Mouse (Mus musculus) midbrain, embryonic 14.5 days (tissue): ENCODE data around the gene Galt. TPM values are rescaled to one million over a fixed set of nuclear protein-coding genes. Genes with fewer than 3 reads are reported as not detected.

Experiments
- ATAC-seq: fragments of 200-750 bp; cut with Nextera tagmentation; 2 replicates; pipeline ENCODE4 v1.8.0; 2017; ENCODE audit warnings: moderate number of reproducible peaks, moderate library complexity; ENCODE audit not compliant: low FRiP score, low TSS enrichment
- DNase-seq: peaks from one replicate; pipeline ENCODE4 v3.0.0-alpha.2; 2015
- H3K27ac ChIP-seq: fragments of 300-500 bp; sonication (generic); replicated peaks from 2 replicates; pipeline ENCODE4 v1.5.1; 2014; ENCODE audit warnings: mild to moderate bottlenecking, low read depth, low read length, moderate library complexity
- H3K27me3 ChIP-seq: fragments of 300-500 bp; sonication (generic); 2 replicates; pipeline ENCODE4 v1.6.1; 2014; ENCODE audit warnings: low read length, control low read depth, mixed read lengths; ENCODE audit not compliant: control insufficient read depth, insufficient read depth
- H3K36me3 ChIP-seq: fragments of 300-500 bp; sonication (generic); 2 replicates; pipeline ENCODE4 v1.6.1; 2014; ENCODE audit warnings: low read length, control low read depth; ENCODE audit not compliant: control insufficient read depth, insufficient read depth
- H3K4me1 ChIP-seq: fragments of 300-500 bp; sonication (generic); 2 replicates; pipeline ENCODE4 v1.6.1; 2014; ENCODE audit warnings: mild to moderate bottlenecking, antibody characterized with exemption, low read length, control low read depth; ENCODE audit not compliant: control insufficient read depth, insufficient read depth
- H3K4me2 ChIP-seq: fragments of 300-500 bp; sonication (generic); 2 replicates; pipeline ENCODE4 v1.6.1; 2014; ENCODE audit warnings: mild to moderate bottlenecking, low read length, moderate library complexity
- H3K4me3 ChIP-seq: fragments of 300-500 bp; sonication (generic); replicated peaks from 2 replicates; pipeline ENCODE4 v1.5.1; 2014; ENCODE audit warnings: low read depth, low read length
- H3K9ac ChIP-seq: fragments of 300-500 bp; sonication (generic); replicated peaks from 2 replicates; pipeline ENCODE4 v1.6.1; 2014; ENCODE audit warnings: mild to moderate bottlenecking, low read length, moderate library complexity
- H3K9me3 ChIP-seq: fragments of 300-500 bp; sonication (generic); 2 replicates; pipeline ENCODE4 v1.6.1; 2016; ENCODE audit warnings: low read length, control low read depth, mixed read lengths; ENCODE audit not compliant: control insufficient read depth
- WGBS: fragments of 180-500 bp; shearing (Covaris S2); extraction: QIAGEN DNeasy Blood & Tissue Kit; methylation state at CpG from one replicate; pipeline ENCODE4 v1.1.7; 2014; 5-methylcytosine and 5-hydroxymethylcytosine counted together
- polyA plus RNA-seq: library from polyadenylated mRNA; unstranded; fragments of >200 nt; fragmentation: Nextera tagmentation; extraction: Ambion mirVana; gene quantifications from 2 replicates; pipeline ENCODE4 v1.2.1, GENCODE M21; 2014

Gene Galt
- polyA plus RNA-seq, 1 experiment from 2014 or later: 38.8 TPM

- no peak overlapping the region for H3K27ac ChIP-seq
- peaks cover 12% of the 10 kb centered on the region for H3K36me3 ChIP-seq
- WGBS: 50% methylated on average over 8 of the region's 8 CpGs
- H3K4me2 ChIP-seq: no peak overlapping the region
- H3K27me3 ChIP-seq: peaks cover 5% of the 10 kb centered on the region; the same call in 1 of the 2 replicates
- DNase-seq: peak; percentile 87
- H3K9ac ChIP-seq: no peak overlapping the region
- peaks cover 13% of the 10 kb centered on the region; the same call in 1 of the 2 replicates for H3K4me1 ChIP-seq
- ATAC-seq: no peak; the same call in 1 of the 2 replicates
- H3K9me3 ChIP-seq: no peaks in the 10 kb centered on the region
- H3K4me3 ChIP-seq: no peak overlapping the region
Measured at GRCm38 (mm10) chr4:41737602-41738255, 17.3 kb upstream of the Galt start.

- no peak overlapping the region for H3K4me3 ChIP-seq
- peaks cover 12% of the 10 kb centered on the region for H3K36me3 ChIP-seq
- no peak overlapping the region for H3K27ac ChIP-seq
- H3K27me3 ChIP-seq: 0 out of 2 replicates have a peak, but pooled peaks cover under 1% of the 10 kb centered on the region
- no peak overlapping the region for H3K9ac ChIP-seq
- DNase-seq (no peak), ATAC-seq (no peak)
- peaks cover 13% of the 10 kb centered on the region; the same call in 1 of the 2 replicates for H3K4me1 ChIP-seq
- WGBS: 50% methylated on average over 1 of the region's 1 CpGs
- no peaks in the 10 kb centered on the region for H3K9me3 ChIP-seq
- no peak overlapping the region for H3K4me2 ChIP-seq
Measured at GRCm38 (mm10) chr4:41738256-41738603, 16.8 kb upstream of the Galt start.

GRCm38 (mm10) chr4:41739260-41739659 lies 15.8 kb upstream of the Galt start:
- peaks cover 13% of the 10 kb centered on the region; the same call in 1 of the 2 replicates for H3K4me1 ChIP-seq
- no peaks in the 10 kb centered on the region for H3K27me3 ChIP-seq
- peak overlapping the region; percentile 77; the same call in 1 of the 2 replicates for H3K4me2 ChIP-seq
- H3K36me3 ChIP-seq: peaks cover 12% of the 10 kb centered on the region
- no peaks in the 10 kb centered on the region for H3K9me3 ChIP-seq
- no peak overlapping the region for H3K4me3 ChIP-seq
- WGBS: 94% methylated on average over 13 of the region's 13 CpGs
- ATAC-seq: no peak
- no peak overlapping the region; the same call in 1 of the 2 replicates for H3K9ac ChIP-seq
- no peak for DNase-seq
- no peak overlapping the region for H3K27ac ChIP-seq

- peaks cover 12% of the 10 kb centered on the region for H3K36me3 ChIP-seq
- H3K27me3 ChIP-seq: no peaks in the 10 kb centered on the region
- H3K27ac ChIP-seq: peak overlapping the region; percentile 81
- H3K9me3 ChIP-seq: no peaks in the 10 kb centered on the region
- no peak for DNase-seq
- WGBS: under 1% methylated on average over 48 of the region's 48 CpGs
- H3K9ac ChIP-seq: peak overlapping the region; percentile 65
- H3K4me1 ChIP-seq: peaks cover 13% of the 10 kb centered on the region; the same call in 1 of the 2 replicates
- peak; percentile 74 for ATAC-seq
- H3K4me3 ChIP-seq: peak overlapping the region; percentile 57
- H3K4me2 ChIP-seq: peak overlapping the region; percentile 77
Measured at GRCm38 (mm10) chr4:41740380-41741157, 14.5 kb upstream of the Galt start.

GRCm38 (mm10) chr4:41741158-41741560 lies 13.9 kb upstream of the Galt start:
- H3K27me3 ChIP-seq: no peaks in the 10 kb centered on the region
- 1% methylated on average over 27 of the region's 27 CpGs for WGBS
- peaks cover 12% of the 10 kb centered on the region for H3K36me3 ChIP-seq
- DNase-seq (peak; percentile 97), ATAC-seq (peak; percentile 97)
- H3K4me2 ChIP-seq: peak overlapping the region; percentile 77
- peak overlapping the region; percentile 57 for H3K4me3 ChIP-seq
- peaks cover under 1% of the 10 kb centered on the region; the same call in 1 of the 2 replicates for H3K9me3 ChIP-seq
- H3K27ac ChIP-seq: peak overlapping the region; percentile 81
- peak overlapping the region; percentile 65 for H3K9ac ChIP-seq
- peaks cover 13% of the 10 kb centered on the region; the same call in 1 of the 2 replicates for H3K4me1 ChIP-seq

GRCm38 (mm10) chr4:41744131-41744530 lies 10.9 kb upstream of the Galt start:
- Histone ChIP-seq H3K9me3 (peaks cover 8% of the 10 kb centered on the region; the same call in 1 of the 2 replicates), H3K9ac (no peak overlapping the region), H3K4me1 (peaks cover 13% of the 10 kb centered on the region; the same call in 1 of the 2 replicates), H3K36me3 (peaks cover 2% of the 10 kb centered on the region), H3K4me2 (no peak overlapping the region), H3K27ac (no peak overlapping the region), H3K27me3 (no peaks in the 10 kb centered on the region), H3K4me3 (no peak overlapping the region)
- ATAC-seq (no peak), DNase-seq (no peak)
- WGBS: 75% methylated on average over 2 of the region's 2 CpGs

- DNase-seq (no peak), ATAC-seq (no peak)
- Histone ChIP-seq H3K9ac (no peak overlapping the region), H3K4me2 (no peak overlapping the region), H3K4me1 (peaks cover 4% of the 10 kb centered on the region; the same call in 1 of the 2 replicates), H3K9me3 (peaks cover 8% of the 10 kb centered on the region; the same call in 1 of the 2 replicates), H3K4me3 (no peak overlapping the region), H3K27me3 (no peaks in the 10 kb centered on the region), H3K36me3 (no peaks in the 10 kb centered on the region), H3K27ac (no peak overlapping the region)
- WGBS: 71% methylated on average over 1 of the region's 1 CpGs
Measured at GRCm38 (mm10) chr4:41745021-41745420, 10.0 kb upstream of the Galt start.

- ATAC-seq (peak; percentile 79), DNase-seq (peak; percentile 92)
- H3K36me3 ChIP-seq: peaks cover 11% of the 10 kb centered on the region
- no peaks in the 10 kb centered on the region for H3K9me3 ChIP-seq
- H3K4me1 ChIP-seq: peaks cover 10% of the 10 kb centered on the region
- peak within 1 kb of the TSS; percentile 80 for H3K27ac ChIP-seq
- H3K4me3 ChIP-seq: peak within 1 kb of the TSS; percentile 67
- WGBS: under 1% methylated on average over 57 of the region's 57 CpGs
- peak within 1 kb of the TSS; percentile 71 for H3K9ac ChIP-seq
- H3K27me3 ChIP-seq: no peaks in the 10 kb centered on the region
- H3K4me2 ChIP-seq: peak within 1 kb of the TSS; percentile 96
Measured at GRCm38 (mm10) chr4:41755338-41756305, 594 bp downstream of the Galt start, which contains the start of gene Sigmar1. TSS of gene Sigmar1 (minus strand) at chr4:41756157.
